Mouse (Mus musculus): ENCODE measurements around the gene Gm37240.
"Not testable (repeated sequence)": the region's sequence is repeated elsewhere in the genome, so short reads cannot be mapped to it uniquely, and the experiment has no call there.

Gene Gm37240

GRCm38 (mm10) chr3:84610183-84610710, 1277.1 kb downstream of the Gm37240 start:
- DNase-seq: no peak

- DNase-seq: no peak
Observed at GRCm38 (mm10) chr3:84603212-84603611, 1284.1 kb downstream of the Gm37240 start.

- no peak for DNase-seq
Observed at GRCm38 (mm10) chr3:84602759-84603158, 1284.6 kb downstream of the Gm37240 start.

GRCm38 (mm10) chr3:84601870-84602495, 1285.3 kb downstream of the Gm37240 start:
- no peak for DNase-seq

- no peak for DNase-seq
Observed at GRCm38 (mm10) chr3:84598756-84599155, 1288.6 kb downstream of the Gm37240 start.

GRCm38 (mm10) chr3:84597996-84598734, 1289.2 kb downstream of the Gm37240 start:
- DNase-seq: no peak

- DNase-seq: peak; percentile 36
Observed at GRCm38 (mm10) chr3:84595677-84596234, 1291.6 kb downstream of the Gm37240 start.

- DNase-seq: peak; percentile 31
Observed at GRCm38 (mm10) chr3:84594894-84595676, 1292.2 kb downstream of the Gm37240 start.

- no peak for DNase-seq
Observed at GRCm38 (mm10) chr3:84593274-84593673, 1294.0 kb downstream of the Gm37240 start, which contains the start of gene Tigd4. TSS of gene Tigd4 (plus strand) at chr3:84593574.

GRCm38 (mm10) chr3:84586736-84587135, 1300.6 kb downstream of the Gm37240 start:
- no peak for DNase-seq

GRCm38 (mm10) chr3:84582913-84583276, 1304.4 kb downstream of the Gm37240 start:
- no peak for DNase-seq

- DNase-seq: peak; percentile 99
Observed at GRCm38 (mm10) chr3:84582023-84582912, 1305.0 kb downstream of the Gm37240 start, which contains the start of gene Arfip1. TSS of gene Arfip1 (minus strand) at chr3:84582625.

GRCm38 (mm10) chr3:84581696-84582022, 1305.7 kb downstream of the Gm37240 start:
- no peak for DNase-seq

- no peak for DNase-seq
Observed at GRCm38 (mm10) chr3:84580716-84581115, 1306.6 kb downstream of the Gm37240 start.

- no peak for DNase-seq
Observed at GRCm38 (mm10) chr3:84570501-84570900, 1316.8 kb downstream of the Gm37240 start.

- DNase-seq: no peak
Observed at GRCm38 (mm10) chr3:84569587-84569986, 1317.7 kb downstream of the Gm37240 start.

- DNase-seq: no peak
Observed at GRCm38 (mm10) chr3:84568540-84568939, 1318.8 kb downstream of the Gm37240 start.

- no peak for DNase-seq
Observed at GRCm38 (mm10) chr3:84563415-84563814, 1323.9 kb downstream of the Gm37240 start.

GRCm38 (mm10) chr3:84562911-84563310, 1324.4 kb downstream of the Gm37240 start:
- not testable (repeated sequence) for DNase-seq

- DNase-seq: no peak
Observed at GRCm38 (mm10) chr3:84558301-84558700, 1329.0 kb downstream of the Gm37240 start.

- DNase-seq: no peak
Observed at GRCm38 (mm10) chr3:84555780-84556179, 1331.5 kb downstream of the Gm37240 start.

- no peak for DNase-seq
Observed at GRCm38 (mm10) chr3:84547177-84547576, 1340.1 kb downstream of the Gm37240 start.

Measured in retina, postnatal 1 day (tissue).